Mouse (Mus musculus) G1E (cell line): Measurements from ENCODE around the gene Oas1g. TPM values are rescaled to one million over a fixed set of nuclear protein-coding genes. Genes with fewer than 3 reads are reported as not detected.
"Not testable (repeated sequence)": the region's sequence is repeated elsewhere in the genome, so short reads cannot be mapped to it uniquely, and the experiment has no call there.

Experiments
- ATAC-seq: 2 replicates; pipeline ENCODE4 v1.8.0; 2016; ENCODE audit warnings: mild to moderate bottlenecking; ENCODE audit not compliant: insufficient number of reproducible peaks, poor library complexity, low FRiP score, severe bottlenecking; ENCODE audit errors: extremely low read depth
- DNase-seq: peaks from one replicate; pipeline ENCODE4 v3.0.0; 2012; ENCODE audit warnings: low spot score
- H3K27me3 ChIP-seq: 2 replicates; pipeline ENCODE4 v1.6.1; 2012; ENCODE audit warnings: mild to moderate bottlenecking, low read length, inconsistent platforms; ENCODE audit not compliant: insufficient read depth
- H3K36me3 ChIP-seq: replicated peaks from 2 replicates; pipeline ENCODE3; 2012; ENCODE audit warnings: mild to moderate bottlenecking, inconsistent platforms
- H3K4me1 ChIP-seq: 2 replicates; pipeline ENCODE4 v1.6.1; 2012; ENCODE audit warnings: low read depth, low read length, inconsistent platforms, mixed read lengths; ENCODE audit not compliant: insufficient read depth
- H3K4me3 ChIP-seq: 2 replicates; pipeline ENCODE4 v1.5.1; 2012; ENCODE audit warnings: low read depth, mild to moderate bottlenecking, inconsistent platforms, low read length, moderate library complexity, mixed read lengths
- H3K9me3 ChIP-seq: replicated peaks from 2 replicates; pipeline ENCODE4 v1.6.1; 2012; ENCODE audit warnings: inconsistent platforms
- CTCF ChIP-seq: IDR thresholded peaks from 2 replicates; pipeline ENCODE4 v1.5.1; 2012; ENCODE audit warnings: low read depth, low read length, inconsistent platforms, mixed read lengths
- GATA1 ChIP-seq: IDR thresholded peaks from 2 replicates; pipeline ENCODE4 v1.6.1; 2012; ENCODE audit warnings: borderline replicate concordance, low read length, inconsistent platforms, mixed read lengths
- GATA2 ChIP-seq: IDR thresholded peaks from 2 replicates; pipeline ENCODE4 v1.6.1; 2012; ENCODE audit warnings: low read depth, low read length, inconsistent platforms, borderline replicate concordance
- POLR2AphosphoS5 ChIP-seq: IDR thresholded peaks from 2 replicates; pipeline ENCODE4 v1.6.1; 2012; ENCODE audit warnings: low read depth, low read length, inconsistent platforms; ENCODE audit not compliant: insufficient replicate concordance
- TAL1 ChIP-seq: conservative IDR thresholded peaks from 2 replicates; pipeline ENCODE4 v1.6.1; 2012; ENCODE audit warnings: low read depth, low read length, inconsistent platforms, mixed read lengths
- polyA plus RNA-seq: library from polyadenylated mRNA; stranded (reverse); fragments of >175 nt; gene quantifications from 2 replicates; pipeline ENCODE4 v1.2.3, GENCODE M21; 2012
- total RNA-seq, 2 experiments: library from RNA; stranded (forward) in 1 of 2; stranded (reverse) in 1 of 2; fragments of 200-1000 nt in 1 of 2; fragments of >200 nt in 1 of 2; fragmentation: Nextera tagmentation in 1 of 2; gene quantifications; 2 replicates each; pipeline ENCODE4 v1.2.3; 2014 to 2017

Oas1g gene
- total and polyA plus RNA-seq, 3 experiments: not detected

DNA sequence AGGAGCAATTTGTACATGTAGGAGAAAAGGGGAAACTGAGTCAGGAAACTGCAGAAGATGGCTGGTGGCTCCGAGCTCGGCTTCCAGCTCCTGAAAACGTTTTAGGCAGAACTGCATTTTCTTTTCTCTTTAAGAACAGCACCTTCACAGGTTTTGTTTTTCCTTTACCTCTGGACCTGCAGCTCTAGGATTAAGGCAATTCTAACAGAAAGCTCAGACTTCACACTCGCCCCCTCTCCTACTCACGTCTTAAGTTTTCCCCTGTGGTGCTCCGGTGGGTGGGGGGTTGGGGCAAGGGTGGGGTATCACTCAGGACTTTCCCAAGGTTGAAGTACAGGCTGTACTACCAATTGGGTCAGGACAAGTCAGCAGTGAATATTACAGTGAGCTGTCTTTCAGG, 418 bp upstream of the Oas1g start:
- TF ChIP-seq GATA1: no peak
- Histone ChIP-seq H3K4me1 (no peaks in the 10 kb centered on the region), H3K36me3 (no peaks in the 10 kb centered on the region), H3K27me3 (no peaks in the 10 kb centered on the region), H3K4me3 (no peak overlapping the region), H3K9me3 (no peaks in the 10 kb centered on the region)
- DNase-seq (no peak), ATAC-seq (no peak)

DNA sequence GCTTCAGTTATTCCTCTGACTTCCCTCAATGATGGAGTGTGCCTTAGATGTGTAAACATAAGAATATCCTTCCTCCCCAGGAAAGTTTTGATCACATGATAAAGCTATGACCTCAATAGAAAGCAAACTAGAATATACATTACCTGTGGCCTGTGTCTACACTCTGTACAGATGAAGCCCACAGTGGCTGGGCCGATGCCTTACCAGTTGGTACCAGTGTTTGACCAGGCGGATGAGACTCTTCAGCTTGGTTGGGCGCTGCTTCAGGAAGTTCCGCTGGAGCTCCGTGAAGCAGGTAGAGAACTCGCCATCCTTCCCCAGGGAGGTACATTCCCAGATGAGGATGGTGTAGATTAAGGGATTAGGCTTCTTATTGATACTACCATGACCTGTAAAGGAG, 5.7 kb downstream of the Oas1g start:
- not testable (repeated sequence) for H3K36me3 ChIP-seq, H3K9me3 ChIP-seq, H3K27me3 ChIP-seq, DNase-seq, H3K4me1 ChIP-seq, ATAC-seq, H3K4me3 ChIP-seq

DNA sequence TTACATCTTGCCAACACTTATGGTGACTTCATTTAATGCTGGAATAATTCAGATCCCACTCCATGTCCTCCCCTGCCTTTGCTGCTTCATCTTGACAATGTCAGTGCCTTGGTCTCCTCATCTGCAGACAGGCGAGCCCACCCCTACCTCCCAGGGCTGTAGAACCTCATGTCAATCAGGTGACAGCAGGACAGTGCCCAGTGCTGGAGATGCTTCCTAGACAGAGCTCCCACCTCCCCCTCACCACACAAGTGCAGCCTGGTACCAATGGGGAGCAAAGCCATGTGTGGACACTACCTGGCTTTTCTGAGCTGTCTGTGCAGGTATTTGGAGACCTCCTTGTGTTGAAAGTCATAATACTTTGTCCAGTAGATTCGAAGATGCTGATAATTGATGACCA, 8.6 kb downstream of the Oas1g start:
- not testable (repeated sequence) for ATAC-seq

DNA sequence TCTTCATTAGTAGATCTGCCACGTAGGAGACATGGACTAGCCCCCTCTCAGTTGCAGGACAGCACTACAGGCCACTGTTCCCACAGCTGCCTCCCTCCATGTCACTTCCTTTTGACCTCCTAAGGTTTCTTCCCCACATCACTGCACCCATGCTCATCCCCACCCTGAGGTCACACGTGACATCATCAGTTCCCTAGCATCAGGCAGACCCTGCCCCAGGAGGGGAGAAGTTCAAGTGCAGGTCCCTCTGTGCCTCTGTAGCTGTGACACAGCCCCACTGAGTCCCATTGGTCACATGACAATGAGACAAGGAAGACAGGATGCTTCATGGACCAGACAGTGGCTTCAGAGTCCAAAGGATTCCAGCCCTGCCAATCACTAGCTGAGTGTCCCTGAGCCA, 10.0 kb downstream of the Oas1g start:
- ATAC-seq, H3K4me1 ChIP-seq, H3K9me3 ChIP-seq, H3K4me3 ChIP-seq, DNase-seq, H3K27me3 ChIP-seq, H3K36me3 ChIP-seq: not testable (repeated sequence)

More for the DNA sequence above, 8.6 kb downstream of the Oas1g start:
- not testable (repeated sequence) for H3K9me3 ChIP-seq, H3K36me3 ChIP-seq, H3K27me3 ChIP-seq, H3K4me1 ChIP-seq, H3K4me3 ChIP-seq, DNase-seq

DNA sequence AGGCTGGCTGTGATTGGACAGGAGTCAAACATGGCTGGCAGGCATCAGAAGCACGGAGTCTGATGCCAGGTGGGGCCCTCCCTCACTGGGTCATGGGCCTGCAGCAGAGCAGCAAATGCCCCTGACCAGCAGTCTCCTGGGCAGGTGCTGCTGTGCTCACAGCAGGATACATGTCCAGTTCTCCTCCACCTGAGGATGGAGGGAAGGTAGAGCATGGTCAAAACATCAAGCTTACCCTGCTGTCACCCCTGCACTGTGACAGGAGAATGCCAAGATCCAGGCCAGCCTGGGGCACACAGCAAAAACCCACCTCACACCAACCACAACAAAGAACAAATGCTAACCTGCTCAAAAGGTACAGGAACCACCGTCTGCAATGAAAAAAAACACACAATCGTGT, 10.6 kb downstream of the Oas1g start:
- not testable (repeated sequence) for H3K4me3 ChIP-seq, H3K9me3 ChIP-seq, H3K36me3 ChIP-seq, H3K27me3 ChIP-seq, DNase-seq, ATAC-seq, H3K4me1 ChIP-seq

DNA sequence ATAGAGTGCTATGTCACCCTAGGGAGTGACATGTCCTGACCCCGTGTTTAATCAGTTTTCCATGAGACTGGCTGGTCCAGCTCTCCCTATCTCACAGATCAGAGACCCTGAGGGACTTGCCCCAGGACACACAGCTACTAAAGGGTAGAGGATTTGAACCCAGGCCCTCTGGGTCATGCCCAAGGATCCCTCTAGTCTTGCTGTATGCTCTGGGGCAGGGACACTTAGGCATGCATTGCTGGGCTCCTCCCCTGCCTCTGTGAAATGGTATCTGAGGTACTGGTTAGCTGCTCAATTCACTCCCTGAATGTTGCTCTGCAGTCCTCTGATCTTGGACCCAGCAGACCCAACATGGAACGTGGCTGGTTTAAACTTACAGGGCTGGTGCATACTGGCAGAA, 15.9 kb downstream of the Oas1g start:
- Histone ChIP-seq H3K27me3 (0 out of 2 replicates have a peak, but pooled peaks cover 4% of the 10 kb centered on the region), H3K36me3 (no peaks in the 10 kb centered on the region), H3K9me3 (no peaks in the 10 kb centered on the region), H3K4me3 (no peak overlapping the region), H3K4me1 (no peaks in the 10 kb centered on the region)
- TF ChIP-seq CTCF: no peak
- no peak for TF ChIP-seq POLR2AphosphoS5
- no peak for TF ChIP-seq GATA2
- TF ChIP-seq TAL1: no peak
- TF ChIP-seq GATA1: no peak
- ATAC-seq: no peak
- DNase-seq: no peak

DNA sequence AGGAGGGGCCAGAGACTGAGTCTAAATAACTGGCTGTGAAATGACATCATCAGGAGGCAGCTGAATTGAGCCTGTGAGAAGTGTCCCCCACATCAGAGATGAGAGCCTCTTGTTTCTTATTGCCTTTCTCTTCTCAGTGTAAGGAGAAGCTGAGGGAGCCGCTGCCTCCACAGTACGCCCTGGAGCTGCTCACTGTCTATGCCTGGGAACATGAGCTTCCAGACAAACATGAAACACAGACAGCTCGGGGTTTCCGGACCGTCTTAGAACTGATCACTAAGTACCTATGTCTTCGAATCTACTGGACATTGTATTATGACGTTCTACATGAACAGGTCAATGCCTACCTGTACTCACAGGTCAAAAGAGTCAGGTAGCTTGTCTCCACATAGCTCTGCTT, 16.6 kb downstream of the Oas1g start:
- 0 out of 2 replicates have a peak, but pooled peaks cover 4% of the 10 kb centered on the region for H3K27me3 ChIP-seq
- TF ChIP-seq TAL1 (no peak), CTCF (no peak), GATA1 (no peak), GATA2 (no peak), POLR2AphosphoS5 (no peak)
- no peaks in the 10 kb centered on the region for H3K9me3 ChIP-seq
- no peaks in the 10 kb centered on the region for H3K4me1 ChIP-seq
- H3K4me3 ChIP-seq: no peak overlapping the region
- no peak for ATAC-seq
- DNase-seq: no peak
- H3K36me3 ChIP-seq: no peaks in the 10 kb centered on the region

DNA sequence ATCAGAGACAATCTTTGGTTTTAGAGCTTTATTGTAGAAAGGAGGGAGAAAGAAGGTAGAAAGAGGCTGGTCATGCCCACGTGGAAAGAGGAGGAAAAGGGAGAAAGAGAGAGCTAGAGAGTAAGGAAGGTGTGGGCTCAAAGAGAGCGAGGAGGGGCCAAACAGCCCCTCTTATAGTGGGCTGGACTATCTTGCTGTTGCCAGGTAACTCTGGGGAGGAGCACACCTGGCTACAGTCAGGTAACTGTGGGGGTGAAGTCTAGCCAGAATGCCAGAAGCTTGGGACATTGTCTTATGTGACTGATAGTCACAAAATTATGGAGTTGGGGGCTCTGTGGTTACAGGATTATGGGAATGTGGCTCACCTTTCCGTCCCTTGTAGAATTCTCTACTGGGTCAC, 17.3 kb downstream of the Oas1g start:
- Histone ChIP-seq H3K9me3 (no peaks in the 10 kb centered on the region), H3K36me3 (no peaks in the 10 kb centered on the region), H3K27me3 (0 out of 2 replicates have a peak, but pooled peaks cover 4% of the 10 kb centered on the region), H3K4me1 (no peaks in the 10 kb centered on the region), H3K4me3 (no peak overlapping the region)
- TF ChIP-seq CTCF: no peak
- no peak for TF ChIP-seq GATA1
- TF ChIP-seq TAL1: no peak
- TF ChIP-seq POLR2AphosphoS5: no peak
- no peak for TF ChIP-seq GATA2
- no peak for DNase-seq
- no peak for ATAC-seq
